Mouse (Mus musculus) brain, embryonic 18.5 days (tissue): Measurements from ENCODE around the gene Maff.

Experiments used
- DNase-seq: peaks from one replicate; pipeline ENCODE4 v3.0.0-alpha.2; 2012; ENCODE audit warnings: low read depth, low spot score

Maff gene

DNA sequence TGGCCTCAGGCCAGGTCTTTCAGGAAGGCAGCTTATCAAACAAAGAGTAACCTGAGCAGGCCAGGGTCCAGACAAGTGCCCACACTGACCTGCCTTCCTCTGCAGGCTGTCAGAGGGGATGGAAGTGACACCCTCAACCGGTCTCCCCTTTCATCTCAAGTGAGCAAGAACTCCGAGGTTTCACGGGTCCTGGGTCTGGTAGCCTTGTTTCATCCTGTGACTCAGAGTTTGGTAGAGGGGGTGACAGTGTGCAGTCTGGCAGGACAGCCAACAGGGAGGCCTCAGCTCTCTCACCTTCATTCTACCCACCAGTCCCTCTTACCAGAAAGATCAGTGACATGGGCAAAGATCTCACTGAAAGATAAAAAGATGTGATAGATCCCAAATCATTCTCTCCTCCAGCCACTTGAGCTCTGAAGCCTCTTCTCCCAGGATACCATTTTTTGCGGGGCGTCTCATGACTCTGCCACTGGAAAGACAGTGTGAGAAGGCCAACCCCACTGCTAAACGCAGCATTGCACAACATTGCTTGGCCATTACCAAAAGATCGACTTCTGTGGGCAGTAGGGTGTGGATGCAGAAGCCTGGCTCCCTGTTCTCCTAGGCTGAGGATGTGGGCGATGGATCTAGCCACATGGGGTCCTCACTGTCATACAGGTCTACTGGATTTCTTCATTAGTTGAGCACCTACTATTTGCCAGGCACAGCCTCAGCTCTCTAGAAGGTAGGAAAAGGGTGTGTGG lies at the start of gene Maff:
Gene Maff (plus strand): TSS at position 571 of the 743 bp plus-strand sequence.
- no peak for DNase-seq

DNA sequence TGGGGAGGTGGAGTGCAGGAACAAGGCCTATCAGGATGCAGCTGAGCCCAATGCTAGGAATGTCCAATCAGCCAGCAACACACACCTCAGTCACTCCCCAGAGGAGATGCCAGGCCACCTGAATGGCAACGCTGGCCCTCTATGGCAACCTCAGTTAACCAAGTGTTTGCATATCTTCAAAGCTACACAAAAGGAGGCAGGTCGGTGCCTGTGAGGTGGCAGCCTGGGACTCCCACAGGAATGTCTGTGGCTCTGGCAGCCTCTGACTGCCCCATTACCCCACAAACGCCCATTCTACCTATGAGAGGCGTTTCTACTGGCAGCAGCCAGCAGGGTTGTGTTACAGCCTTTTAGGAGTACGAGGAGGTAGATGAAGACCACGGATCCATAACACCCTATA lies 47.9 kb upstream of the Maff start:
- no peak for DNase-seq

DNA sequence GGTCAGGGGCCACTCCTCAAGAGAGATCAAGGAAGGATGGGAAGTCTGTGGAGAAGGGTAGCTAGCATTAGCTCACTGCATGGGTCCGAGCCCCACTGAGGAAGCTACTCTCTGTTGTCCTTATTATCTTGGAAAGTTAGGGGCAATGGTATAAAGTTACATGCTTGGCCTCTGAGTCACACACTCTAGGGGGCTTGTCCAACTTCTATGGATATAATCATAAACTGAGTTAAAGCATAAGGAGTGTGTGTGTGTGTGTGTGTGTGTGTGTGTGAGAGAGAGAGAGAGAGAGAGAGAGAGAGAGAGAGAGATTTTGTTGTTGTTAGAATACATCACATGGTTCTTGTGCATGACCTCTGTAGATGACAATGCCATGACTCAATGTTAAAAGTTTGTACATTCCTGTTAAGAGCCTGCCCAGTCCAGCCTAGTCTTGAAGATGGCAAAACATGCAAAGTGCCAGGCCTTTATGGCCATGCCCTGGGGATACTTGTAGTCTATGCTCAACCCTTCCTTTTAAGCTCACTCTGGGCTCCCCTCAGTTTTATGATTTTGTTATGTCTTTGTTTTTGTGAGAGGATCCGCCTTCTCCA lies 46.8 kb upstream of the Maff start:
- DNase-seq = no peak

DNA sequence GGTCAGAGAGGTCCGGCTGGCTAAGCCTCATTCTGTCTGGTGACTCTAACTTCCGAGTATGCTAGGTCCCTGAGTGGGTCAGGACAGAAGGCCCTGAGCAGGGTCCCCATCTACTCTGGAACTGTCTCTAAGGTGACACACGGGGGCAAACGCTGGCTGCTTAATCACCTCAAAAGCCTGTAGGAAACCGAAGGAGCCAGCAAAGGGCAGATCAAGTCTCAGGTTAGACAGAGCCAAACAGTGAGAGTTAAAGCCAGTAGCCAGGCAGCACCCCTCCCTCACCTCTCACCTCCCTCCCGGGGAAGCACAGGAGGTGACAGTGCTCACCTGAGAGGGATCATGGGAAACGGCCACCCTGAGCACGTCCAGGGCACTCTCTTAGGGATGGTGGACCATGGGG lies 42.7 kb upstream of the Maff start:
- DNase-seq = no peak

DNA sequence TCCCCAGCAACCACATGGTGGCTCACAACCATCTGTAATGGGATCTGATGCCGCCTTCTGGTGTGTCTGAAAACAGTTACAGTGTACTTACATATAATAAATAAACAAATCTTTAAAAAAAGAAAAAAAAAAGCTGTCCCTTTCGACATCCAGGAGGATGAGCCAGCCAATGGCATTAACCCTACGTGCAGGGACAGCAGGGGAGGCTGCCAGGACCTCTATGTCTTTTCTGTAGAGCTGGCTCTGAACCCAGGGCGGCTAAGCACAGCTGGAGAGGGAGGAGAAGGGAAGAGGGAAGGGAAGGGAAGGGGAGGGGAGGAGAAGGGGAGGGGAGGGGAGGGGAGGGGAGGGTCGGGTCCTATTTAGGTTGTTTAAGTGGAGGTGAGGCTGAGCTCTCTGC lies 41.6 kb upstream of the Maff start:
- DNase-seq = no peak

DNA sequence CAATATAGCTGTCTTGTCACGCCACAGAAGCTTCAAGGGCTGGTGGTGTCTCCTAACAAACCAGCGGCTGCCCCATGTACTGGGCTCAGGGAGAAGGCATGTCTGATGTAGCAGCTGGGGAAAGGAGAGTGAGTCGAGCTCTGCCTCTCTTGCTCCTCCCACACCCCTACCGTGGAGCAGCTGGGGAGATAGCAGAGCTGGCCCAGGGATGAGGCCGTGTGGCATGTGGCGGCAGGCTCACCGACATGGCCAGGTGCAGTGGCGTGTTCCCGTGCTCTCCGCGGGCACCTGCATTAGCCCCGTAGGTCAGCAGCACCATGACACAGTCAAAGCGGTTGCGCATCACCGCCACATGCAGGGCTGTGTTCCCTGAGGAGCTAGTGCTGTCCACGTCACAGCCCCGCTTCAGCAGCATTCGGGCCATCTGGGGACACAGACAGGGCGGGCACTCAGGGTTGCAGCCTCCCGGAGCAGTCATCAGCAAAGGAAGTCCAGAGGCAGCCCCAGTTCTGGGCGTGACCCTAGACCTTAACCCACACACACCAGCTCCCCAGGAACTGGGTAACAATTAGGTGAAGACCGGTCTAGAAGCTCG lies 40.3 kb upstream of the Maff start:
- DNase-seq = no peak

DNA sequence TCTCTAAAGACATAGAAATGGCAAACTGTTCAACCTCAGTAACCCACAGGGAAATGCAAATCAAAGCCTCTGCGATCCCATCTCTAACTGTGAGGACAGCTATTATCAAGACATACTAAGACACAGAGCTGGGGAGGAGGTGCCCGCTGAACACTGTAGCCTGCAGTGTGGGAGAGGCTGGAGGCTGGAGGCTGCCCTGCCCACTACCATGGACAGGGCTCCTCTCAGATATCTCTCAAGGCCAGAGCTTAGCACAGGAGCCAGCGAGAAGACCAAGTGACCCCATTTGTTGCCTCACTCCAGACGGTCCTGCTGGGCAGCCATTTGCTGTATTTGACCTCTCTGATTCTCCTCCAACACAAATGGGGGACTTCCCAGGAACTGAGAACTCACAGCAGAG lies 38.6 kb upstream of the Maff start:
- no peak for DNase-seq

DNA sequence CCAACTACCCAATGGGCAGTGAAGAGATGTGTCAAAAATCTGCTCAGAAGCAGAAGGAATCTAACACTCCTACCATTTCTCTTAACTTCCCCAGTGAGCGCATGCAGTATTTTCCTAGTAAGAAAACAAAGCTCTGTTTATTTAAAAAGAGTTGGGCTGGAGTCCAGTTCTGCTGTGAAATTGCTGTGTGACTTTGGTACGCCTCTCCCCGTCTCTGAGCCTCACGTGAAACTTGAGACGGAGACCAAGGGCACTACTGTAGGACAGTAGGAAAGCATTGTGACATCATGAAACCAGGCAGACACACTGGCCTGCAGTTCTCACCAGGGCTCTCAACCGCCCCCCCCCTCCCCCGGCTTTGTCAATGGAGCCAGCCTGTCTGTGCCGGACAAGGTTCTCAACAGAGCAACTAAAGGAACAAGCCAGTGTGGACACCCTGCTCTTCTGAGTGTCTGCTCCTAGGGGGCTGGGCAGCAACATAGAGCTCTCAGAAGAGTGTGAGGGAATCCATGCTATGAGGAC lies 32.5 kb upstream of the Maff start:
- DNase-seq = no peak

DNA sequence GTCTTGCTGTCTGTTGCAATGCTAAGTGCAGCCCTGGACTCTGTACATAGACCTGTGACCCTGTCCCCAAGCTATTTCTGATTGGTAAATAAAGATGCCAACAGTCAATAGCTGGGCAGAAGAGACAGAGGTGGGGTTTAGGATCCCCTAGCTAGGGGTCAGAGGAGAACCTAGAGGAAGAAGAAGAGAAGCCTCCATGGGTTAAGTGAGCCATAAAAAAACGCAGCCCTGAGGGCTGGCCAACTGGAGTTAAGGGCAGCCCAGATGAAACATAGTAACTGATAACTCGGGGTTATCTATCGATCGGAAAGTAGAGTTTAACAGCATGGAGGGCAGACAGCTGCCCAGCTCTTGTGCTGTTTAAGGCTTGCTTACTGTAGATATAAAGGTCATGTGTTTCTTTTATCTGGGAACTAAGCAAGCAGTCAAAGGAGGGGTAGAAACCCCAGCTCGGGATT lies 24.7 kb upstream of the Maff start:
- DNase-seq = no peak

DNA sequence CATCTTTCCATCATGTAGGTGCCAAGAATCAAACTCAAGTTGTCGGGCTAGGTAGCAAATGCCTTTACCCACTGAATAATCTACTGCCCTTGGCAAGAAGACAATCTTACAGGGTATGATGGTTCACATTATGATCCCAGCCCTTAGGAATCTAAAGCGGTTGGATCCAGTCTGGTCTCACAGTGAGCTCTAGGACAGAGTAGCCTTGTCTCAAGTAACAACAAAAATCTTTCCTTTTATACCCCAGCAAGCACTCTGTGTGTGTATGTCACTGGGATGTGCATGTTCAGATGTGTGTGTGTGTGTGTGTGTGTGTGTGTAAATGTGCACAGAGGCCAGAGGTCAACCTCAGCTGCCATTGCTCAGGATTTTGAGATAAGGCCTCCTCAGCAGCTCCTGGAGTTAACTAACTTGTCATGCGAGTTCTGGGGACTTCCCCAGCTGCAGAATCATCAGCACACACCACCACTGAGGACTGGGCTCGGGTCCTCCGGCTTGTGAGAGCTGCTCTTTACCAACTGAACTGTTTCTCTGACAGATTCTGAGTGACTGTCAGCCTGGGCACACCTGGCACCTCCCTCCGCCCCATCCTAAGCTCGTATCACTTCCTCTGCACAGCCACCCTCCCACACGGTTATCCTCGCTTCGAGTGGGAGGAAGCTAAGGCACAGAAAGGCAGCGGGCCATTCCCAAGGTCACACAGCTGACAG lies 24.0 kb upstream of the Maff start:
- DNase-seq = no peak

DNA sequence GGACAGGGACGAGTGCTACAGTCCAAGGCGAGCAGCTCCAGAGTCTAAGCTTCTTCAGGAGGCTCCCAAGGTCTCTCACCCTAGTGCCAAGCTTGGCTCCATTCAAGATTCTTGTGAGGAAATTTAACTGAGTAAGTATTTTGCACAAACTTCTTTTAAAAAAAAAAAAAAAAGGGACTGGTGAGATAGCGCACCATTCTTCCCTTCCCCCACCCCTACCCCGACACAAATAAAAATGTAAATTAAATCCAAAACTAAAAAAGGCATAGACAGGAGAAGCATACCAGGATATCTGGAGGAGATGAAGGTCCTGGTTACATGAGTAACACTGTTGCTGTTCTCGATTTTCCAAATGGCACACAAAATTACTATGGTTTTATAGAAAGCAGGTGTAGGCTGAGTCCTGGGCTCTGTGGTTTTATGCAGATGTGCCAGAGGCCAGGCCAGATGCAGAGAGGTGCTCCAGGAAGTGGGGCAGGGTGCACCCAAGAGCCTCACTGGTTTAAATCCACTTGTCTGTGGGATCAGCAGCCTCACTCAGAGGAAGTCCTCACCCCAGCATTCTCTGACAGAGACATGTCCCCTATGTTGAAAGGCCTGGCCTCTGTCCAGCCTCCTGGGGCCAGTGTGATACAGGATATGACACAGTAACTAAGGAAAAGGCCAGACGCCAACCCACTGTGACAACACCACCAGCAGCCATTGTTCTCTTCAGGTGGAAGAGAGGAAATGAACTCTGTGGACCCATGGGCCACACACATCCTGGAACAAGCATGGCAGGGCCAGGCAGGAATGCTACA lies 23.2 kb upstream of the Maff start:
- no peak for DNase-seq

DNA sequence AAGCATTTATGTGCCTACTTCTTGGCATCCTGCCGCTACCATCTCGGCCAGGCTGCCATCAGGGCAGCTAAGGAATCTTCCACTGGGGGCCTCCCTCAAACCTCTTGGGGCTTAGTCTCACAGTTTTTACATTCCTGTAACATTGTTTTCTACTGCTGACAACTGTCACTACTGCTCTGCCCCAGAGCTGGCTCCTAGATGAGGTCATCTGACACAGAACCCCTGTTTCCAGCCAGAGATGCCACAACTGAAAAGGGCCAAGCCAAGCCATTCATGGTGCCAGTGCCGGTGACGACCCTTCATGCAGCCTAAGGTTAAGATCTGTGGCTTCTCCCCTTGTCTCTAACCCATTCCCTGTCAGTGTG lies 22.6 kb upstream of the Maff start:
- no peak for DNase-seq

DNA sequence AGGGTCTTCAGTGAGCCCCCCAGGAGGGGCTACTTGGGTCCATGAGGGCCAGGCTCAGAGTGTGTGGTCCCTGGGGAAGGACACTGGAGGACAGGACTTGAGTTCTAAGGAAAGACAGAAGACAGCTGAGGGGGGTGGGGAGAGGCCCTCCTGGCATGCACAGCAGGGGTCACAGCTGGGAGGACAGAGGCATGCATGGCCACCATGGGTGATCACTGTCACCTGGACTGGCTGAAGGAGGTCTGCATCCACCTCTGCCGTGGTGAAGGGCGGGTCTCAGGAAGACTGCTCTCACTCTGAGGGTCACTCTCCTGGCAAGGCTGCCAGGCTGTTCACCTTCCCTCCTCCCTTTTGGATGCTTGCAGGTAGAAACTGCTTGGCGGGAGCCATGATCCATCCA lies 22.0 kb upstream of the Maff start:
- DNase-seq = no peak

DNA sequence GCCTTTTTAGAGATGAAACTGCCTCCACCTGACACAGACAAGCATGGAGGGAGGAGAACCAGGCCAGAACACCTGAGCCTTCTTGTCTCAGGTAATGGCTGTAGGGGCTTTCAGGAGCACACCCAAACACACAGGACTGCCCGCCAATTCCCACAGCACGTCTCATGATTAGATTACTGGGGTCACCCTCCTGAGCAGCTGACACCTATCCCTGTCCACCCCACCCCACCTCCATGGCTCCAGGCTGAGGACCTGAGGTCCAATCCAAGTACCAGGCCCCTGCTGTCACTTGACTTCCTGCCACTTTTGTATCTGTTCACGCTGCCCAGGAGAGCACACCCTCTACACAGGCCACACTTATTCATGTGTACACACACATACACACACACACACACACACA lies 20.7 kb upstream of the Maff start:
- no peak for DNase-seq

DNA sequence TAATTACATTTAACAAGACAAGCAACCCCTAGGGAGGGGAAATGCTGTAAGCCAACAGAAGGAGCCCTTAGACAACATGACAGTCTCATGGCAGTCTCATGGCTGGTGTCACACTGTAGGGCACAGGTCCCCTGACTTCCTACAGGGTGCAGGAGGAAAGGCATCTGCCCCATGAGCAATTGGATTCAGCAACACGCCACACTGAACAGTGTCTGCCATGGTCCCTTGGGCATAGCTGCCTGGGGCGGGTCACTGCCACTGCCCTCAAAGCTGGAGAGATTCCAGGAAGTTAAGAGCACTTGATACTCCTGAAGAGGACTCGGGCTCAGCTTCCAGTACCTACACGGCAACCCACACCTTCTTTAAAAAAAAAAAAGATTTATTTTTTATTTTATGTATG lies 20.2 kb upstream of the Maff start:
- DNase-seq = no peak

DNA sequence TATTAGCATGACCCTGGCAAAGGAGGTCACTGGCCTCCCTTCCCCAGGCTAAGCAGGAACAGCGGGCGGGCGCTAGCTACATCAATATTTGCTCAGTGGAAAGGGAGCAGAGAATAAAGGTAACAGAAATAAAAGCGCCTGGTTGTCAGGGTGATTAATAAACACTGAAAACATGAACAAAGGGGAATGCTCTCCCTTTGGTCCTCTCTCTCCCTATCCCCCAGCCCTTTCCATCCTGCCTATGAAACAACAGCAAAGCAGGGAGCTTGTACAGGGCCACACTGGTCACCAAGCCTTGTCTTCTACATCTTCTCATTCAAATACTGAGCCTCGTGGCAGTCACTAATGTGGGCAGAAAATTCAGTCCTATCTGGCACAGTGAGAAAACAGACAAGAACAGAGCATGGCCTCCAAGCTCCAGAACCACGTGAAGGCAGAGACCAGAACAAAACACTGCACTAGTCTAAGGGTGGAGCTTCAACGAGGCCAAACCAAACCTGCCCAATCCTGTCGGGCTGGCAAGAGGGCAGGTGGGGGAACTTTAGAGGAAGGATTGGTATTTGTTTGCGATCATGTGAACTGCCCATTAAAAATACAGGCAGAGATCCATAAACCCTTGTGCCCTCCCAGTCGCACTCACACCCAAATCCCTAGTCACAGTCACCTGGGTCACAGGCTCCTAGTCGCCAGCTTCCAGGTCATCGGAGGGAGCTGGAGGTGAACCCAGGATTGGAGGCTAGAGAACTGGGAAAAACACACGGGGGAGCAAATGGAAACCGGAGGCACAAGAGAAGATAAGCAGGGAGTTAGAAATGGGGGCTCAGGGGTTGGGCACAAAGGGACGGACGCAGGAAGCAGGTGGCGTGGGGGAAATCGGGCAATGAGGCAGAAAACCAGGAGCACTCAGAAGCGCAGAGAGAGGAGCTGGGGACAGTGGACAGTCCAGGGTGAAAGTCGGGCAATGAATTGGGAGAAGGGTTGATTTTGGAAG lies 19.2 kb upstream of the Maff start:
- DNase-seq = peak; percentile 46

DNA sequence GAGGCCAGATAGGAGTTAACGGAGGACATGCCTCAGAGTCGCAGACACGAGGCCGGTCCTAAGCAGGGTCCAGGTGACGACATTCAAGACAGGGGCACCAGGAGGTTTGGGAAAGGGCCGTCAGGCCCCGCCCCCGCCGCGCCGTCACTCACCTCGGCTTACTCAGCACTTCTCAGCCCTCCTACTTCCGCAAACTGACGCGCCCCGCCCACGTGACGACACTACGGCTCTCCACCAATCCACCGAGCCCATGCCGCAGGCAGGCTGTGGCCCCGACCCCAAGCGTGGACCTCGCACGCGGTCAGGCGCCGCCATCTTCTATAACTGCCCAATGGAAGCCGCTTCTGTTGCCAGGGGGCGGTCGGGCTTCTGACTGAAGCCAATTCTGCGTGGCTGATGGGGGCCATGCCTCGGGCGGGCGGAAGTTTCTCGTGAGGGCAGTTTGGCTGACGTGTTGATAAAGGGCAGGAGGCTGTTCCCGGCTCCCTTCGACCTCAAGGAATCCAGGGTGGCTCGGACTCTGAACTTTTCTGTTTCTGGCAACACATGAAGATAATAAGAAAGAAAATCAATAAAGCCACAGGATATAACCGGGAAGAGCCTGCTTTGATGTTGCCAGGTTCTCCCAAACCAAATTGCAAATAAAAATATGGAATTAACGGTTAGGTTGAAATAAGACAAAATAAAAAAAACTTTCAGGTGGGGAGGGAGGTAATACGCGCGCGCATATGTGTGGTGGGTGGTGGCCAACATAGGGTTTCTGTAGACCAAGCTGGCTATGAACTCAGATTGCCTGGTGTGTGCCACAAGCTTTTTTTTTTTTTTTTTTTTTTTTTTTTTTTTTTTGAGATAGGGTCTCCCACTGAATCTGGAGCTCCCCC lies 18.1 kb upstream of the Maff start, which contains the start of gene Pla2g6:
Gene Pla2g6 (minus strand): TSS at position 333 of the 881 bp plus-strand sequence.
- DNase-seq = peak; percentile 94

DNA sequence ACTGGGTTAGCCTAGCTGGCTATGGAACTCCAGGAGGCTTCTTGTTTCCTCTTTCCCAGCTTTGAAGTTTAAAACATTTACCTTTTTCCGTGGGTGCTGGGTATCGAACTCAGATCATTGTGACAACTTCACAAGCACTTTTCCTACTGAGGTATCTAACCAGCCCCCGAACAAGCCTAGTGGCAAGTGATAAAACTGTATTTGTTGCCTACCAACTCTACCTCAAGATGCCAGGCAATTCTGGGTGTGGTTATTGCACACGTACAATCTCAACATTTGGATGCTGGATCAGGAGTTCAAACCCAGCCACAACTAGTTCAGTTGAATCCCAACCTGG lies 17.5 kb upstream of the Maff start:
- no peak for DNase-seq

DNA sequence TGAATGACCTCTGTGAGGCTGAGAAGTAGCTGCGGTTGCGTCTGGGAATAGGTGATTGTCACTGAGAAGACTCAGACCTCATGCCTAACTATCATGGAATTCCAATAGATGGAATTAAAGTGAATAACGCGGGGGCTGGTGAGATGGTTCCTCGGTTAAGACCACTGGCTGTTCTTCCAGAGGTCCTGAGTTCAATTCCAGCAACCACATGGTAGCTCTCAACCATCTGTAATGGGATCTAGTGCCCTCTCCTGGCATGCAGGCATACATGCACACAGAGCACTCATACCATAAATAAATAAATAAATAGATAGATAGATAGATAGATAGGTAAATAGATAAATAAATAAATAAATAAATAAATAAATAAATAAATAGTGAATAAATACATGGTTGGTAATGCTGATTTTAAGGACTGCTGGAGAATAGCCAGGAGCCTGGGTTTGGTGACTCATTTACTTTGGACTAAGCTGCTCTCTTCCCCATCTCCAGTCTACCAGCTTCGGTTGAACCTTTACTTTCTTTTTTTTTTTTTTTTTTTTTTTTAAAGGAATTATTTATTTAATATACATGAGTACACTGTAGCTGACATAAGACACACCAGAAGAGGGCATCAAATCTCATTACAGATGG lies 17.0 kb upstream of the Maff start:
- no peak for DNase-seq
